Mouse (Mus musculus) retina, postnatal 1 day (tissue): ENCODE data around the gene D430041D05Rik.
A peak's percentile ranks its signal among the peaks of the same experiment; 100 is the strongest.

ENCODE experiments used
- DNase-seq: peaks from one replicate; pipeline ENCODE4 v3.0.0-alpha.2; 2012

D430041D05Rik gene

GRCm38 (mm10) chr2:104184296-104184695 lies 226.5 kb downstream of the D430041D05Rik start:
- DNase-seq = no peak

GRCm38 (mm10) chr2:104183246-104183845 lies 227.5 kb downstream of the D430041D05Rik start:
- no peak for DNase-seq

GRCm38 (mm10) chr2:104179636-104180035 lies 231.2 kb downstream of the D430041D05Rik start:
- DNase-seq = no peak

GRCm38 (mm10) chr2:104178251-104178650 lies 232.6 kb downstream of the D430041D05Rik start:
- no peak for DNase-seq

GRCm38 (mm10) chr2:104176979-104177704 lies 233.7 kb downstream of the D430041D05Rik start:
- no peak for DNase-seq

GRCm38 (mm10) chr2:104176166-104176978 lies 234.4 kb downstream of the D430041D05Rik start:
- peak; percentile 39 for DNase-seq

- DNase-seq = no peak
Observed at GRCm38 (mm10) chr2:104175476-104176165, 235.2 kb downstream of the D430041D05Rik start.

- DNase-seq = no peak
Observed at GRCm38 (mm10) chr2:104173431-104173830, 237.4 kb downstream of the D430041D05Rik start.

GRCm38 (mm10) chr2:104172695-104173348 lies 238.0 kb downstream of the D430041D05Rik start:
- DNase-seq = no peak

GRCm38 (mm10) chr2:104168186-104168896 lies 242.5 kb downstream of the D430041D05Rik start:
- no peak for DNase-seq

- no peak for DNase-seq
Observed at GRCm38 (mm10) chr2:104167765-104168164, 243.0 kb downstream of the D430041D05Rik start.

- no peak for DNase-seq
Observed at GRCm38 (mm10) chr2:104165631-104166030, 245.2 kb downstream of the D430041D05Rik start.

GRCm38 (mm10) chr2:104163978-104164487 lies 246.8 kb downstream of the D430041D05Rik start:
- no peak for DNase-seq

GRCm38 (mm10) chr2:104163418-104163817 lies 247.4 kb downstream of the D430041D05Rik start:
- DNase-seq = no peak

- DNase-seq = no peak
Observed at GRCm38 (mm10) chr2:104157831-104158230, 253.0 kb downstream of the D430041D05Rik start.

- DNase-seq = no peak
Observed at GRCm38 (mm10) chr2:104153876-104154275, 256.9 kb downstream of the D430041D05Rik start.

- DNase-seq = no peak
Observed at GRCm38 (mm10) chr2:104153345-104153744, 257.5 kb downstream of the D430041D05Rik start.

- DNase-seq = no peak
Observed at GRCm38 (mm10) chr2:104150608-104151397, 260.0 kb downstream of the D430041D05Rik start.

GRCm38 (mm10) chr2:104147910-104148561 lies 262.8 kb downstream of the D430041D05Rik start:
- DNase-seq = no peak

GRCm38 (mm10) chr2:104145983-104146382 lies 264.8 kb downstream of the D430041D05Rik start:
- peak; percentile 24 for DNase-seq
